Mouse (Mus musculus) urinary bladder, postnatal 25 days (tissue): ENCODE results near the gene Safb.

Experiments
- DNase-seq: peaks from one replicate; pipeline ENCODE4 v3.0.0; 2022; ENCODE audit warnings: low spot score

Safb gene

DNA sequence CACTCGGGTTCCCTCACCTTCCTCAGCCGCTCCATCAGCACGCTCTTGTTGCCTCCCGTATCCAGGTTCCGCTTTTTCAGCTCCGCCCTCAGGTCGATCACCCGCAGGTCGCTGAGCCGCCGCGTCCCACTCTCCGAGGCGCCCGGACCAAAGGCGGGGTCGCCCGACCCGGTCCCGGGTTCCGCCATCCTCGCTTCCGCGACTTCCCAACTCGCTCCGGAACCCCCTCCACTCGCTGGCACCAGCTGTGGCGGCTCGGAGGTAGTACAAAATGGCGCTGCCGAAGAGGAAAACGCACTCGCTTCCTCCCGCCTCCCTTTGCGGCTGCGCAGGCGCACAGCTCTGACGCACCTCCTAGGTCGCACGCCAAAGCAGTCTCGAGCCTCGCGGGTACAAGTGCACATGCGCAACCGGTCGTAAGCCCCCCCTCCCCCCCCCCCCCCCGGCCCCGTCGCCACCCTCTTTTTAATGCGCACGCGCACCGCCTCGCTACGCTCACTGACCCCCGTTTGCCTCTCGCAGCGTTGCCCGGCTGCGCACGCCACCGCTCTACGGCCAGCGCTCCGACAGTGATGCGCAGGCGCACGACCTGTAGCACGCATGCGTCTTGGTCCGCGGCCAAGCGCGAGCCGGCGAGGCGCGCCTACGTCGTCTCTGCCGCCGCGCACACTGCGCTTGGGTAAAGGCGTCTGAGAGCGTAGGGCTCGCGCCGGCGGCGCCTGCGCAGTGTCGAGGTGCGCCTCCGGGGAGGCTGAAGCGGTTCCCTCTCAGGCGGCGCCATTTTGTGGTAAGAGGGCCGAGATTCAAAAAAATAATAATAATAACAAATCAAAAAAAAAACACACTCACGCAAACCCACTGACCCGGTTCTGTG, at the start of gene Safb, which contains the start of gene Safb2:
Gene Safb, plus strand, starts transcription at position 569 of the 874 bp plus-strand sequence.
Gene Safb2, minus strand, starts transcription at position 329 of the 874 bp plus-strand sequence.
- peak; percentile 99 for DNase-seq

DNA sequence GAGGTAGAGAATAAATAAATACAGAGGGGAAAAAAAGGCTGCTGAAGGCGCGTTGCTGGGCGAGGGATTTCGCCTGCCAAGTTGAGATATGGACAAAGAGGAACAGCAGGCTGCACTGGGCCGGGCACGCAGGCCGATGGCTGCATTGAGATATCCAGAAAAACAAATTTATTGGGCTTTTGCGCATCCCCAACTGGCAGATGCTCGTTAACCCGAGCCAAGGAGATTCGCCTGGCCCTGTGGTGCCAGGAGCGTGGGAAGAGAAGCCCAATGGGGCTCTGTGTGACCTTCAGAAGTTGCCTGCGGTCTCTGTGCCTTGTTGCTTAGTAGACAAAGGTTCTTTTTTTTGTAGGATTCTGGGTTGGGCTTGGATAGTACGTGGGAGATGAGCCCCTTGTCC, 48.4 kb upstream of the Safb start:
- no peak for DNase-seq

DNA sequence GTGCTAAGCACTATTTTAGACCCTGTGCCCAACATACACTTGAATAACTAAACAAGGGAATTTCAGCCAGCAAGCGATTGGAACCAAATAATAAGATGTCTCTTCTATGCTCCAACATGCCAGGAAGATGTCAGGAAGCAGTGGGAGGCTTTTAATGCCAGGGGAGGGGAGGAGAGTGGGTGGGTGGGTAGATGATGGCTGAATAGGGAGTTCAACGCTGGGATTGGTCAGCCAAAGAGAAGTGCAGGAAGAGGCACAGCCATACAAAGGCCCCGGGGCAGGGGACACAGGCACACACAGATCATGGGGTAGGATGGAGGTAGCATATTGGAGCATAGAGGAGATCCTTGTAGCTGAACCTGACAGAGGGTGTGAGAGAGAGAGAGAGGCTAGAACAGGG, 47.8 kb upstream of the Safb start:
- no peak for DNase-seq

DNA sequence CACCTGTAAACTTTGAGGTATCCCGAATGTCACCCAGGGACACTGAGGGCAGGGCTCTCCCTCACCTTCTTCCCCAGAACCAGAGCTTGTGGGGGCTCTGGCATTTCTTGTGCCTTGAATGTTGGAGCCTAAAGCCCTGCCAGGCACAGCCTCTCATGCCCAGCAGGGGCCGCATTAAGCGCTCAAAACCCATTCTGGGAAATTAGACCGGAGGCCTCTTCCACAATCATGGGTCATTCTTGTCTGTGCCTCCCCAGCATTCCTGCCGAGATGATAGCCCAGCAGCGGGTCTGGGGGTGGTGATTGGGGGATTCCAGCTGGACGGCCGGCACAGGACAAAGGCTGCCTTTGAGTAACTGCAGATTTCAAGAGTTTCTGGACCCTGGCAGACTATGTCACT, 46.7 kb upstream of the Safb start:
- DNase-seq: no peak

DNA sequence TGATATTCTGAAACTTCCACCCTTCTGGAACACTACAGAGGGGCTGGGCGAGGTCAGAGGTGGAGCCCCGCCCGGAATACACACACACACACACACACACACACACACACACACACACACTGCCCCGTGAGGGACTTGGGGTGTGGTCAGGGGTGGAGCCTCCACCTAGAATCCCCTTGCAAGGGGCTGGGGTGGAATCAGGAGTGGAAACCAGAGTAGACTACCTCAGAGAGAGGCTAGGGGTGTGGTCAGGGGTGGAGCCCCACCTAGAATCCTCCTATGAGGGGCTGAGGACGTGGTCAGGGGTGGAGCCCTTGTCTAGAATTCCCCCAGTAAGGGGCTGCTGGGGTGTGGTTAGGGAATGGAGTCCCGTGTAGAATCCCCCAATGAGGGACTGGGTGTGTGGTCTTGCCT, 44.1 kb upstream of the Safb start:
- DNase-seq: no peak

DNA sequence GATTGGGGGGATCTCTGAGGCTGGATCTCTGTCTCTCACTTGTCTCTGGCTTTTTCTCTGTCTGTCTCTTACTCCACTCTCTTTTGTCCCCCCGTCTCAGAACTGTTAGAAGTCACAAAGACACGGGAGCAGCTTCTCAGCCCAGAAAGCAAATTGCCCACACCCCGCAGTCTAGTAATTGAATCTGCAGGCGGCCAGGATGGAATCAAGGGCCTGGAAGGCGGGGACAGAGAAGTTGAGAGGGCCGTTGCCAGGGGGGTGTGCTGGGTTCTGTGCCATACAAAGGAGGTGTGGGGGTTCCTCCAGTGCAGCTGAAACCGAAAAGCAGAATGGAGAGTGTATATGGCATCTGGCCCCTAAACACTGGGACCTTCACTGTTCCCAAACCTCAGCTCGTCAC, 41.9 kb upstream of the Safb start:
- no peak for DNase-seq

GRCm38 (mm10) chr17:56543684-56544224, 40.9 kb upstream of the Safb start:
- DNase-seq: no peak

GRCm38 (mm10) chr17:56544699-56545387, 39.8 kb upstream of the Safb start:
- no peak for DNase-seq

DNA sequence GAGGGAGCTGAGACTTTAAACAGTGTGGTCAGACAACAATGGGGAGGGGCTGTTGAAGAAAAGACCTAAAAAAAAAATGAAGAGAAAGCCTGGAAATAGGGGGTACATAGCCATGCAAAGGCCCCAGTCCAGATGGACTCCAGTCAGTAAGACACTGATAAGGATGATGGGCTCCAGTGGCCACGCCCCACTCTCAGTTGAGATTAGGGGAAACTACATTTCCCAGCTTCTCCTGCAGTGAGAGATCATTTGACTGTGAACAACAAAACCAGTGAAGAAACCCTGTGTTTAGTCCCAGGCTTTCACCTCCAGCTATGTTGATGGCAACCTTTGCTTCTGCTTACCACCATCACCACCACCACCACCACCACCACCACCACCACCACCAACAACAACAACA, 38.7 kb upstream of the Safb start:
- no peak for DNase-seq

DNA sequence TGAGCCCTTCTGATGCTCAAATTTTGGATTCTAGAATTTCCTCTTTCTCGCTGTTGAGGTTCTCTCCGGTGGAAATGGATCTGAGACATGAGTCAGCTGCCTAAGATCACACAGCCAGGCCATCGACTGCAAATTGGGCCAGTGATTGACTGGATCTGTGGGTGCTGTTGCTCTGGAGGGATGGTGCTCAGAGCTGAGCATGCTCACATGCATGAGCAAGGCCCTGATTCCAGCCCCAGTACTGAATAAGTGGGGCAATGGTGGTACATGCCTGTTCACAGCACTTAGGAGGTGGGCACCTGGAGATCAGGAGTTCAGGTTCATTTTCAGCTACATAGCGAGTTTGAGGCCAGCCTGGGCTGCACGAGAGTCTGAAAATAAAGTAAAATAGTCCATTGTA, 38.0 kb upstream of the Safb start:
- DNase-seq: no peak

DNA sequence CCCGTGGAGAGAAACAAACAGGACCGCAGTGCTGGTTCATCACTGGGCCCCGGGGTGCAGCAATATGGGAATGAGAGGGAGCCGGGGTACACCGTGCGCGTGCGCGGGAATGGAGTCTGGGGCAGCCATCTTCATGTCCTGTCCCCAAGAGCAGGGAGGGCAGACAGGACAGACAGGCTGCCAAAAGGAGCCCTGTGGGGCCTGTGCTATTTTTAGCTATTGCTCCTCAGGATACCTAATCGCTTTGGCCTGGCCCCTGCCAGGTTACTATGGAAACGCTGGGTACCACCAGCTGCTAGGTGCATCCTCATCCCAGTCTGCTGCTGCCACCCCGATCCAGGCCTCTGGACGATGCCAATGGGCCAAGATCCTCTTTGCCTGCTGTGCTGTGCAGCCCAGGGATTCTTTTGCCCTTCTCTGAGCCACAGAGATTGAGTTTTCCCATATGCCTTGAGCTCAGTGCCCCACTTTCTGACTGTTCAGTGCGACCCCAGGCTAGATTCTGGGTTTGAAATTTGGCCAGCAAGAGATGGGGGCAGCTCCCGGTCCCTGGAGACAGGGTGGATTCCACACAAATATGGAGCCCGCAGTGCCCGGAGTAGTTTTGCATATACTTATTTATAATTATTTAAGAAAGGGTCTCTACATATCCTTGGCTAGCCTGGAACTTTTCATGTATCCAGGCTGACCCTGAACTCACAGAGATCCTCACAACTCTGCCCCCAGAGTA, 37.3 kb upstream of the Safb start:
- no peak for DNase-seq

GRCm38 (mm10) chr17:56547846-56548604, 36.6 kb upstream of the Safb start:
- no peak for DNase-seq

GRCm38 (mm10) chr17:56548605-56549105, 36.0 kb upstream of the Safb start:
- no peak for DNase-seq

DNA sequence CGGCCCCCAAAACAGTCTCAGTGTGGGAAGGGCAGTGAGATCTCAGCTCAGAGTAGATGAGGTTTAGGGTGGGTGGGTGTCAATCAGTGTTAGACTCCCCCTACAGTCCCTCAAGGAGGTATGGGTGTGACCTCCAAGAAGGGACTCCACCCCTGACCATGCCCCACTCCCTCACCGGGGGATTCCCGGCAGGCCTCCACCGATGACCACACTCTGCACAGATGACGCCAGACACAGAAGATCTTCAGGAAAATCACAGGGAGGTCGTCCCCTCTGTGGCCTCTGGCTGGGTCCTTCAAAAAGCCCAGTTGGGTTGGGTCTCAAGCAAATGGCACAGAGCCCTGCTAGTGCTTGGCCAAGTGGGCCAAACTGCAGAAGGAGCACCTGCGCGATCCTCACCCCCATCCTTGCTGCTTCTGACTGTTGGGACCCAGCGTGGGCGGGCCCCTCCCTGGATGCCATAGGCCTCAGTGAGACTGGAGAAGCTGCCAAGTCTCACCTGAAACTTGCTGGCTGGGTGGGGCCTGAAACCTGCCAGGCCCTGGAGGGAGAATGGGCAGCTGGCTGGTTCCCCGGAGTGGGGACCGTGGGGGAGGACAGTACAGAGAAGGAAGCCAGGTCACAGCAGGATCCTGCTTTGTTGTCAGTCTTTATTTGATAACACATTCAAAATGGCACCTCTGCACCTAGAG, 33.7 kb upstream of the Safb start:
- DNase-seq: no peak

DNA sequence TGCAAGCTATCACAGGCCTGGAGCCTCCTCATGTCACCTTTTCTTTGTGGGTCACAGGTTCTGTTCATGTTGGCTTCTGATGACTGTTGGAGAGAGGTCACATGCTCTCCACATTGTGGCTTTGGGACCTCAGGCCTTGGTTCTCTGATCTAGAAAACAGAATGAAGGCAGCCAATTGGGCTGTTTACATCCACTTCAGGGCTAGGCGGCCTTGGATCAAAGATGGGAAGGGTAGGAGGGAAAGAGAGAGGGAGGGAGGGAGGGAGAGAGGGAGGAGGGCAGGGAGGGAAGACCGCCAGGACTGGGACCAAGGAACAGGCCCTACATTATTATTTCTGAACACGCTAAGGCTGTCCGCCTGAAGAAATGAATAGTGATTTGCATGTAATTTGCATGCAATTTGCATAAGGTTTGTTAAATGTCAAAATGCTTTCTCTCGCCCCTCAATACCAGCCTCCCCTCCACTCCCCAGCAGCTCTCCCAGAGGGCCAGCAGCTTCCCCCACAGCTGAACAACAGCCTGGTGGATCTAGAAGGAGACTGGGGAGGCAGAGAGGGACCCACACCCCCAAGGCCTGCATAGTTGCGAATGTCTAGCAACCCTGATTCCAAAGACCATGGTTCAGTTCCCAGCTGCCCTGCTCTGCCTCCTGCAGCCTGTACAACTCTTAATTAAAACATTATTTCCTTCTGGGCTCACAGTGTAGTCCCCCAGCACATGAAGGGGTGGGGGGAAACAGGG, 32.6 kb upstream of the Safb start:
- DNase-seq: no peak

GRCm38 (mm10) chr17:56552781-56553363, 31.8 kb upstream of the Safb start:
- DNase-seq: peak; percentile 65

DNA sequence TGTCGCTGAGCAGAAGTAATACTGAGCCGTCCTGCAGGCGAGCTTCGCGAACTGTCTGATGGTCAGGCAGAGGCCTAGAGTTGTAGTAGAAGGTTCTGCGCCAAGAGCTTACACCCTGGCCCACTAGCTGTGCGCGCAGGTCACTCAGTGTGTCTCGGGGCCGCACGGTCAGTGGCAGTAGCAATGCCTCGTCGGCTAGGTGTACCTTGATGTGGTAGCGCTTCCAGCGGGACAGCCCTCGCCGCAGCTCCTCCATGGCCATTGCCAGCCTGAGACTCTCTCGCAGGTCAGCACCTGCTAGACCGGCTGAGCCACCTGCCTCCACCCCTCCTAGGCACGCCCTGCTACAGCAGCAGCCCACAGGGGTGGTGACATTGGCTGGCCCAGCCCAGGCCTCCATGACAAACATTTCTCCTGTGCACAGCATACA, 30.5 kb upstream of the Safb start, which contains the start of gene Gm20219:
Gene Gm20219, minus strand, starts transcription at position 266 of the 430 bp plus-strand sequence.
- DNase-seq: peak; percentile 59

DNA sequence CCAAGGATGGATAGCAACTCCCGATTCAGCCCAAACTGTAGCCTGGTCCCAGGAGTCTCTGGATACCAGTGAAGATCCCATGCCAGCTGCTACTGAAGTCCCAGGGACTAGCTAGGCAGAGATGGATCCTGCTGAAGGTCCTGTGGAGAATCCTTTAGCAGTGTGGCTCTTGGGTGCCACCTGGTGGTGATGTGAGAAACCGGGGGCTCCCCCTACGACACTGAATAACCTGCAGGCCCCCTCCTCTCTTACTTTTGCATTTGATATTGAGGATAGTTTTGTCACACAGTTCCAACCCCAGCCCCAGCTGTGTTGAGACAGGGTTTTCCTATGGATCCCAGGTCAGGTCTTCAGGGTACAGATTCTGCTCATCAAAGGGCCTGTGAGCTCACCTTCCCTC, 26.2 kb upstream of the Safb start:
- peak; percentile 62 for DNase-seq

DNA sequence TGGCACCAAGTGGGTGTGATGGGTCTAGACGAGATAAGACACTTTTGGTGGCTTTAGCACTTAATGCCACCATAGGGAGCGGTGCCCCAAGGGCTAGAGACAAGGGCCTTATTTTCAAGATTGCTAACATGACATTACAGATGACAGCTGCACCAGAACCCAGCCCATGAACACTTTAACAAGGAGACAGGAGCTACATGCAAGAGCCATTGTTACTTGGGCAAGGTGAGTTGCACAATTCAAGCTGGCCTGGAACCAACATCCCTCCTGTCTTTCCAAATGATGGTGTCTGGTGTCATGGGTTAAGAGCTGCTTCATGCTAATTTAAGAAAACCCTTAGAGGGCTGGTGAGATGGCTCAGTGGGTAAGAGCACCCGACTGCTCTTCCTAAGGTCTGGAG, 25.2 kb upstream of the Safb start:
- no peak for DNase-seq

GRCm38 (mm10) chr17:56560131-56560530, 24.5 kb upstream of the Safb start:
- no peak for DNase-seq
